Mouse (Mus musculus) CH12.LX (cell line): ENCODE measurements at regions not wholly inside any gene's neighbourhood (a gene's known extent, or its start where the extent isn't known, plus 50 kb on each side); places are given as distances from the start of the nearest gene placed in this dataset.

Experiments
- CTCF ChIP-seq, 2 experiments: IDR thresholded peaks in 1 of 2; conservative IDR thresholded peaks in 1 of 2; 2 replicates each; pipeline ENCODE4 v1.5.1; 2011 to 2012; ENCODE audit warnings: low read depth in 2 of 2, low read length in 2 of 2, improper control_type of control experiment in 1 of 2, inconsistent platforms in 1 of 2, mild to moderate bottlenecking in 1 of 2, moderate library complexity in 1 of 2
- POLR2A ChIP-seq: IDR thresholded peaks from 2 replicates; pipeline ENCODE4 v1.6.1; 2011; ENCODE audit warnings: low read depth, mild to moderate bottlenecking, improper control_type of control experiment, low read length
- USF2 ChIP-seq: conservative IDR thresholded peaks from 2 replicates; pipeline ENCODE4 v1.6.1; 2011; ENCODE audit warnings: low read depth, low read length, improper control_type of control experiment

GRCm38 (mm10) chr10:115693986-115694833 lies 106.6 kb upstream of the Lgr5 start:
- TF ChIP-seq CTCF (conservative IDR thresholded peaks at IDR 0.05 in 1 of 2, IDR thresholded peaks at IDR 0.05 in 1 of 2; ENCODE audit: low read depth in 2 of 2, low read length in 2 of 2), result no peak
- TF ChIP-seq USF2, result no peak
- TF ChIP-seq POLR2A, result no peak
